Mouse (Mus musculus) midbrain, embryonic 16.5 days (tissue): ENCODE data around the gene Rapgef2. TPM values are rescaled to one million over a fixed set of nuclear protein-coding genes. Genes with fewer than 3 reads are reported as not detected.
"Not testable (repeated sequence)": the region's sequence is repeated elsewhere in the genome, so short reads cannot be mapped to it uniquely, and the experiment has no call there.

Experiments
- ATAC-seq: fragments of 200-750 bp; cut with Nextera tagmentation; 2 replicates; pipeline ENCODE4 v1.8.0; 2017; ENCODE audit warnings: moderate TSS enrichment
- H3K27ac ChIP-seq: fragments of 300-500 bp; sonication (generic); 2 replicates; pipeline ENCODE4 v1.5.1; 2014; ENCODE audit warnings: mild to moderate bottlenecking, low read length, mixed read lengths
- H3K27me3 ChIP-seq: fragments of 300-500 bp; sonication (generic); 2 replicates; pipeline ENCODE4 v1.6.1; 2014; ENCODE audit warnings: low read depth, low read length, mixed read lengths; ENCODE audit not compliant: control insufficient read depth, insufficient read depth
- H3K36me3 ChIP-seq: fragments of 300-500 bp; sonication (generic); 2 replicates; pipeline ENCODE4 v1.6.1; 2014; ENCODE audit warnings: mild to moderate bottlenecking, low read length, moderate library complexity, mixed read lengths; ENCODE audit not compliant: control insufficient read depth, insufficient read depth
- H3K4me1 ChIP-seq: fragments of 300-500 bp; sonication (generic); 2 replicates; pipeline ENCODE4 v1.6.1; 2014; ENCODE audit warnings: mild to moderate bottlenecking, low read length, mixed read lengths; ENCODE audit not compliant: control insufficient read depth, insufficient read depth
- H3K4me2 ChIP-seq: fragments of 300-500 bp; sonication (generic); 2 replicates; pipeline ENCODE4 v1.6.1; 2014; ENCODE audit warnings: mild to moderate bottlenecking, low read length, mixed read lengths
- H3K4me3 ChIP-seq: fragments of 300-500 bp; sonication (generic); 2 replicates; pipeline ENCODE4 v1.5.1; 2014; ENCODE audit warnings: low read depth, mild to moderate bottlenecking, low read length, moderate library complexity, mixed read lengths
- H3K9ac ChIP-seq: fragments of 300-500 bp; sonication (generic); 2 replicates; pipeline ENCODE4 v1.6.1; 2014; ENCODE audit warnings: low read depth, low read length, mixed read lengths
- H3K9me3 ChIP-seq: fragments of 300-500 bp; sonication (generic); replicated peaks from 2 replicates; pipeline ENCODE4 v1.6.1; 2014; ENCODE audit warnings: mild to moderate bottlenecking, low read length, mixed read lengths; ENCODE audit not compliant: control insufficient read depth, poor library complexity, severe bottlenecking
- WGBS: fragments of 180-500 bp; shearing (Covaris S2); extraction: QIAGEN DNeasy Blood & Tissue Kit; methylation state at CpG from one replicate; pipeline ENCODE4 v1.1.7; 2014; 5-methylcytosine and 5-hydroxymethylcytosine counted together
- polyA plus RNA-seq: library from polyadenylated mRNA; unstranded; fragments of >200 nt; fragmentation: Nextera tagmentation; extraction: Ambion mirVana; gene quantifications from 2 replicates; pipeline ENCODE4 v1.2.1, GENCODE M21; 2015

The Rapgef2 gene
- polyA plus RNA-seq, 1 experiment from 2014 or later: 15.6 TPM

DNA sequence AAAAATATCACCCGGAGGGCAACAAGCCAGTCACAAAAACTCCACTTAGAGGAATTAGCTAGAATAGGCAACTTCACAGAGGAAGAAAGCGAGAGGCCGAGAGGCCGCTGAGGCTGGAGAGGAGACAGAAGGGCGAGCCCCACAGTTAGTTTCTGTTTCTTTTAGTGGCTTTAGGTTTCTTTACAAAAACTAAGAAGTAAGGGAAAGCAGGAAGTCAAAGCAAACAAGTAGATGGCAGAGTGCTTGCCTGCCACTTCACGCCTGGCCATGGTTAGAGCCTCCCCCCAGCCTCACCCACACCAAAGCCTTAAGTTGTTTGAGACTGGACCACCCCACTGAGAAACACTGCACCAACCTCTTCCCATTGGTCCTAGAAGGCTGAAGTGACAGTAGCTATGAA is 108.2 kb downstream of the Rapgef2 start:
- no peak overlapping the region for H3K27ac ChIP-seq
- 68% methylated on average over 6 of the region's 6 CpGs for WGBS
- H3K4me1 ChIP-seq: peaks cover 22% of the 10 kb centered on the region
- no peaks in the 10 kb centered on the region for H3K27me3 ChIP-seq
- no peak overlapping the region for H3K9ac ChIP-seq
- H3K9me3 ChIP-seq: no peaks in the 10 kb centered on the region
- ATAC-seq: no peak
- no peaks in the 10 kb centered on the region for H3K36me3 ChIP-seq
- no peak overlapping the region for H3K4me3 ChIP-seq
- H3K4me2 ChIP-seq: no peak overlapping the region

DNA sequence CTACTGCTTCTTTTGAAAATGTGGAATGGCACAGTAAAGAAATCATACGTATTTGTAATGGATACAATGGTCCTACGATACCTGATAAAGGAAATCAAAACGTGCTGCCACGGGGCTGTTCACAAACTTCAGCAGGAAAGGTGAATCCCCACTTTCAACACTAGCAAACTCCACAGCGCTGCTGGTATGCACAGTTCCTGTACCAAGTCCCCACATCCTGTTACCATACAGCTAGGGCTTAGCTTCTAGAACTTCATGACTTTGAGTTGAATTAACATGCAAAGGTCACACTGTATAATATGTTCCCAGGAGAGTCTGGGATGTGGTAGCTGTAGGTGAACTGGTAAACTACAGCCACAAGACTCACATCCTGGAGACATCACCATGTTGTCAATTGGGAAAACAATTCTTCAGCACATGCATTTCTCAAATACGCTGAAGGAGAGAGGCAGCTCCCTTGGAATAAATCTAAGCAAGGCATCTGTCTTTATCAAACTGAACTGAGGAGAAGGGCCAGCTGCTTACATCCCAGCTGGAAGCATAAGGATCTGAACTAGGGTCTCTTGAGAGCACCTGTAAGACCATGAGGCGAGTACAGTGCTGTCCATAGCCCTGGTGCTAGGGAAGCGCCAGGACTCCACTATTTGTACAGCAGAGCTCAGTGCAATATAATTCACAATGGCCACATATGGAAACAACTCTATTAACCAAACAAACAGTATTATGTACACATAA is 109.0 kb downstream of the Rapgef2 start:
- H3K4me2 ChIP-seq: no peak overlapping the region
- ATAC-seq: no peak
- H3K27me3 ChIP-seq: no peaks in the 10 kb centered on the region

DNA sequence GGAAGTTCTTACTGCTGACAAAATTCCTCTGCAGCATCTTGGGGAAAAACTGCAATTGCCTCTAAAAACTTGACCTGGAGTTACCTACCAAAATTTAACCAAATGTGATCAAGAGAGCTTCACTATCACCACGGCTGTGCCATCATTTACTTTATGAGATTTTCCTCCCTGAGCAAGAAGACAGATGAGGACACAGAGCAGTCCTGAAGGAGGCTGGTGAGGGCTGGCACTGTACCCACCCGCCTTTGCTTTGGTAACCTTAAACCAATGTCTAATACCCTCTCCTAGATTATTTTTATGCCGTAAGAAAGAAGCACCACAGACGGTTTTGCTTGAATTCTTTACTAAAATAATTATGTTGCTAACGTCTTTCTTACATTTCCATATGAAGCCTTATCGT is 112.1 kb downstream of the Rapgef2 start:
- no peak for ATAC-seq
- no peak overlapping the region for H3K4me2 ChIP-seq
- 91% methylated on average over 6 of the region's 6 CpGs for WGBS

More for the DNA sequence above, 109.0 kb downstream of the Rapgef2 start:
- 87% methylated on average over 8 of the region's 8 CpGs for WGBS
- Histone ChIP-seq H3K36me3 (no peaks in the 10 kb centered on the region), H3K9ac (no peak overlapping the region), H3K4me3 (no peak overlapping the region), H3K9me3 (no peaks in the 10 kb centered on the region), H3K4me1 (peaks cover 22% of the 10 kb centered on the region), H3K27ac (no peak overlapping the region)

DNA sequence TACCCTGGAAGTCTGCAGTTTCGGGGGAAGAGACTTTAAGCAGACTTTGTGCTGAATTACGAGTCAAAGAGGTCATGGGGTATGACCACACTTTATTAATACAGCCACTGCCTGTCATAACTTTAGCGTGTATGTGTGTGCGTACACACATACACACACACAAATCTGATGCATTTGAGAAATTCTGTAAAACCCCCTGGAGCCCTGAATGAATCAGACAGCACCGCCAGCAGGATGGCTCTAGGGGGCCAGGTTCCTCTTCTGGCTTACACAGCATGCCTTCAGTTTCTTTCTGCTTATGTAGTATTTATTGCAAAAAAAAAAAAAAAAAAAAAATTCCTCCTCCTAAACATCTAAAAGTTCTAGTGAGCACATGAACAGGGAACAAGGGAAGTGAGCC is 113.0 kb downstream of the Rapgef2 start:
- H3K36me3 ChIP-seq: no peaks in the 10 kb centered on the region
- no peaks in the 10 kb centered on the region for H3K27me3 ChIP-seq
- 84% methylated on average over 5 of the region's 5 CpGs for WGBS
- no peak overlapping the region for H3K4me3 ChIP-seq
- H3K27ac ChIP-seq: no peak overlapping the region
- no peak for ATAC-seq
- no peak overlapping the region for H3K4me2 ChIP-seq
- peaks cover 6% of the 10 kb centered on the region; the same call in 1 of the 2 replicates for H3K4me1 ChIP-seq
- H3K9me3 ChIP-seq: no peaks in the 10 kb centered on the region
- no peak overlapping the region for H3K9ac ChIP-seq

More for the DNA sequence above, 112.1 kb downstream of the Rapgef2 start:
- Histone ChIP-seq H3K36me3 (no peaks in the 10 kb centered on the region), H3K4me1 (peaks cover 9% of the 10 kb centered on the region; the same call in 1 of the 2 replicates), H3K4me3 (no peak overlapping the region), H3K27ac (no peak overlapping the region), H3K9me3 (no peaks in the 10 kb centered on the region), H3K9ac (no peak overlapping the region), H3K27me3 (no peaks in the 10 kb centered on the region)

DNA sequence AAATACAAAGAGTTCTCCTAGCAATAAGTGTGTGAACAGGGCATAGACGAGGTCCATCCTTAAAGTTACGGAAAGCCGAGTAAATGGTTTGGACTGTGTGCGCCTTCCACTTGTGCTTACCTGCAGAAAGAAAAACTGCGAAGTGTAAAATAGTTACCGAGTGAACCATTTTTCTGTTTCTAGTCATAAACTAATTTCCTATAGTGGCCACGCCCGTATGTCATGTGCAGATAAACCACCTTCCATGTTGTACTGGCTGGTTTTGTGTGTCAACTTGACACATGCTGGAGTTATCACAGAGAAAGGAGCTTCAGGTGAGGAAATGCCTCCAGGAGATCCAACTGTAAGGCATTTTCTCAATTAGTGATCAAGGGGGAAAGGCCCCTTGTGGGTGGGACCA is 115.2 kb downstream of the Rapgef2 start:
- H3K4me1 ChIP-seq, H3K4me2 ChIP-seq, H3K4me3 ChIP-seq, H3K9ac ChIP-seq, H3K36me3 ChIP-seq, H3K27me3 ChIP-seq, ATAC-seq, H3K9me3 ChIP-seq, H3K27ac ChIP-seq: not testable (repeated sequence)
- WGBS: 95% methylated on average over 8 of the region's 8 CpGs

DNA sequence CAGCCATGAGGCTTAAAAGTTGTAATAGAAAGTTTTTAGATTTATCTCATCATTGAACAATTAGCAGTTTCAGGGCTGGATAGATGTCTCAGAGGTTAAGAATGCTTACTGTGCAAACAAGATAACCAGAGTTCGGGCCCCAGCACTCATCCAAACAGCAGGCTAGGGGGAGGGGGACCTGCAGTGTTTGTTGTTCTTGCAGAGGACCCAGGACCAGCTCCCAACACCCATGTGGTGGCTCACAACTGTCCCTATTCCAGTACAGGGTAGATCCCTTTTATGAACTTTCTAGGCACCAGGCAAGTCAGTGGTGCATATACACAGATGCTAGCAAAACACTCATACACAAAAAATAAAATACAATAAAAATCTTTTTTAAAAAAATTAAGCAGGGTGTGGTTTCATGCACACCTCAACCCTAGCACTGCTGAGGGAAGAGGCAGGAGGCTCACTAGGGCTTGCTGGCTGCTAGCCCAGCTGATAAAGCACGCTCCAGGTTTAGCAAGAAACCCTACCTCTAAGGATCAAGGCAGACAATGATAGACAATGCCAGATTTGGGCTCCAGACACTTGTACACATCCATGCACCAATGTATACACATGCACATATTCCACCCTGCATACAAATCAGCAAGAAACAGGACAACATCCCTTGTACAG is 118.0 kb downstream of the Rapgef2 start:
- Histone ChIP-seq H3K27me3 (no peaks in the 10 kb centered on the region), H3K27ac (no peak overlapping the region), H3K36me3 (no peaks in the 10 kb centered on the region), H3K4me2 (no peak overlapping the region), H3K4me3 (no peak overlapping the region), H3K9me3 (no peaks in the 10 kb centered on the region), H3K9ac (no peak overlapping the region), H3K4me1 (no peaks in the 10 kb centered on the region)
- ATAC-seq: no peak
- 80% methylated on average over 2 of the region's 2 CpGs for WGBS

DNA sequence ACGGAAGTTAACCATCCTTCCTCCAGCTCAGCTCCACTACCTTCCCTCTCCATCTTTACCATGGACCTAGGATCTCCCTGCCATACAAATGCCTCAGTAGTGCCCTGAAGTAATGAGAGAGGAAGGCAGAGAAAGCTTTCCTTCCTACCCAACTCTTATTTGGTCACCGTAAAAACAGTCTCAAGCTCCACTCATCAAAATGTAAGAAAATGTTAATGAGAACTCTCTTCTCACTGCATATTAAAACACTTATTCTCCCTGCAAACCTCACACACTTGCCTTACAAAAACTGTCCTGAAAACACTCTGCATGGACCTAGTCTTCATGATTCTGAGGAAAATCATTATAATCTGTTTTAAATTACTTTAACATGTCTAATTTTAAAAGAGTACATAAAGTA is 118.7 kb downstream of the Rapgef2 start:
- ATAC-seq: no peak
- Histone ChIP-seq H3K4me2 (no peak overlapping the region), H3K4me3 (no peak overlapping the region), H3K36me3 (no peaks in the 10 kb centered on the region), H3K27me3 (no peaks in the 10 kb centered on the region), H3K9ac (no peak overlapping the region), H3K27ac (no peak overlapping the region), H3K9me3 (no peaks in the 10 kb centered on the region), H3K4me1 (peaks cover 2% of the 10 kb centered on the region; the same call in 1 of the 2 replicates)
- 86% methylated on average over 2 of the region's 2 CpGs for WGBS

DNA sequence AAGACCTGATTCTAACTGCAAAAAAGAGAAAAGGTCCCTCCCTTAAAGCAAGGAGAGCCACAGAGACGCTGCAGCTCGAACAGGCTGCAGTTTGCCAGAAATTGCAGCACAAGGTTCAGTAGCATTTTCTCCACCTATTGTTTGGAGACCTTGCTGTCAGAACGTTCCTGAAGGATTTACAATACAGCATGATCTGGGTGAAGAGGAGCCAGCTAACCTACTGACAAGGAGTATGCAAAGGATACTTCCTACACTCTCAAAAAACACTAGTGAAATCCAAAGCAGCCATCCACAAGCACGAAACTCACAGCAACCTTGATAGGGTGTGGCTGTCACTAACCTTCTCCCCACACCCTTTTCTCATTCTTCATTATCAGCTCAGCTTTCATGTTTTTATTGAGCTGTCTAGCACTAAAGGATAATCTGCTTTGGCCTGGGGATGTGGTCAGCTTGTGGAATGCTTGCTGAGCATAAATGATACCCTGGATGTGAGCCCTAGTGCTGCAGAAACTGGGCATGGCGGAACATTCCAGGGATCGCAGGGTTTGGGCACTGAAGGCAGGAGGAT is 124.4 kb downstream of the Rapgef2 start:
- Histone ChIP-seq H3K4me2 (peak overlapping the region; percentile 48), H3K9ac (peak overlapping the region; percentile 63), H3K27me3 (no peaks in the 10 kb centered on the region), H3K4me1 (peaks cover 18% of the 10 kb centered on the region), H3K4me3 (peak overlapping the region; percentile 17), H3K36me3 (no peaks in the 10 kb centered on the region), H3K27ac (peak overlapping the region; percentile 84), H3K9me3 (no peaks in the 10 kb centered on the region)
- 40% methylated on average over 6 of the region's 6 CpGs for WGBS
- peak; percentile 73 for ATAC-seq
